Mouse (Mus musculus) MN1 (cell line): ENCODE measurements around the gene Adcy9.

Experiments
- DNase-seq: peaks from one replicate; pipeline ENCODE4 v3.0.0-alpha.2; 2016; ENCODE audit warnings: low spot score

Adcy9 gene

DNA sequence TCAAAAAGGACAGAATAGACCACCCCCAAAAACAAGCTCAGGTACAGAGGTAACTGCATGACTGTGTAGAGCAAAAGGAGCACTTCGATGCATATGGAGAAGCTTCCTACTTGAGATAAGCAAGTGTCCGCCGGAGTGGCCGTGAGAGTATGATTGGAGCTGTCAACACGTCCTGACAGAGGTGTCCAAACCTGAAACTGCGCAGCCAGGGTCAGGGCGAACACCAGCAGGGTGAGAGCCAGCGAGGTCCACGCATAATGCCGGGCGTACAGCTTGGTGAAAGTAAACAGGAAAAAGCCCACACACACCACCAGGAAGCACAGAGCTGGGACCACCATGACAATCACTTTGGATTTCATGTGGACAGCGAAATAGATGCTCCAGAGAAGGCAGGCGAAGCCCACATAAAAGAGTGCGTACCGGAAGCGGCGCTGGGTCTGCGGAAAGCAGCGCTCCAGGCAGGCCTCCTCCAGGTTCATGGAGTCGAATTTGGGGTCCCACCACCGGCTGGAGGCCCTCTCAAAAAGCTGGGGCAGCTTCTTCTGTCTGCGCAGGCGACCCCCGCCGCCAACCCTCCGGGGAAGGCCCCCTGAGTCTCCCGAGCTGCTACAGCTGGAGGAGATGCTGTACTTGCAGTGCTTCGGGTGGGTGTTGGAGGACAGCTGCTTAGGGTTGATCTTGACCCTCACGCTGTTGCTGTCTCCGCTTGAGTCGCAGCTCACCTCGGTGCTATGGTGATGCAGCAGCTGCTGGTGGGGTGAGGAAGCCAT lies 1.3 kb downstream of the Adcy9 start:
- no peak for DNase-seq

DNA sequence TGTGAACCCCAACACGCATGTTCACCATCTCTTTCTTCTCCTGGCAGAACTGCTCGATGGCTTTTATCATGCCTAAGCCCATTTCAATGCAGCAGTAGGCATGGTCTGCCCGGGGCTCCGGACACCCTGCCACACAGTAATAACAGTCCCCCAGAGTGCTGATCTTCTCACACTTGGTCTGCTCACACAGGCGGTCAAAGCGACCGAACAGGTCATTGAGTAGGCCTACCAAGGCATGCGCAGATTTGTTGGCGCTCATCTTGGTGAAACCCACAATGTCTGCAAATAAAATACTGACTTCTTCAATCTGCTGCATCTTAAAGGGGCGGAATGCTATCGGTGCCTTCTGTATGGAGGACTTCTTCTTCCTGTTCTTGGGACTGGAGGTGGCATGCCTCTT lies 2.2 kb downstream of the Adcy9 start:
- DNase-seq = no peak

DNA sequence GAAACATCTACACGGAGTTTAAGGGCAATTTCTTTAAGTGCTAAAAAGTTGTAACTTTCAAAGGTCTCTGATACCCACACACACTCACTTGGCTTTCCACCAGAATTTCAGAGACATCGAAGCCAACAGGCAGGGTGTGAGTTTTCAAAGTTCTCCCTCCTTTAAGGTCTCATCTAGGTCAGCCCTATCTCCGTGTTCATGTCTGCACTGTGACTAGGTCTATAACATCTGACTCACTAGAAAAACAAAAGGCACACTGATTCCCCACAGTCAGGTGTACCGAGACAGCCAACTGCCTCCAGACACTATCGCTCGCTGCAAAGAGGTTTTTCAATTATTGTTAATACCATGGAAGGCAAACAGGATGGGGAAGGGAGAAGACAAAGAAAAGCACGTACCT lies 2.8 kb downstream of the Adcy9 start:
- no peak for DNase-seq

DNA sequence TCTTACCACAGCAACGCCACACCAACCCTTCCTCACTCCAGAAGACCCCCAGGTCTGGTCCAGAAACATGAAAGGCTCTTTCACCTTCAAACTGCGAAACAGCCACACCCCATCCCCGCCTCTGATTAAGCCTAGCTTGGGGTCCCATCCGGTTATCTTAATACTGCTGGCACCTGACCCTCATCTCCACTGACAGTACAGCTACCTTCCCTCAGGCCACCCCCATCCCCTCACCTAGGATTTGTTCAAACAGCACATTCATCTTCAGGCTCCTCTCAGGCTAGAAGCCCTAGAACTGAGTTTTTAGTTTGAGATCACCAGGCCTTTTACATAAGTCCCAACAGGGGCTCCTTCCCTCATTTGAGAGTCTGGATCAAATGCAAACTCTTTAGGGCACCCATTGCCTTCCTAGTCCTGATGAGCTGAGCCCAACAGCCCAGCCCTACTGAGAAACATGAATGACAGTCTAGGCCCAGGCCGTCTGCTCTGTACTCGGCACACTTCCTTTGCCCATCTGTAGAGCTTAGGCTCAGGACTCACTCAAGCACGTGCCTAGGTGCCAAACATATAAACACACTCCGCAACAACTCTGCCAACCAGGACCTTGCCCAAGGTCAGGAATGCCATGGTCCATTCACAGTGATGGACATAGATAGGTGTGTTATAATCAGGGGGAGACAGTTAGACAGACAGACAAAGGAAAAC lies 5.3 kb downstream of the Adcy9 start:
- no peak for DNase-seq

DNA sequence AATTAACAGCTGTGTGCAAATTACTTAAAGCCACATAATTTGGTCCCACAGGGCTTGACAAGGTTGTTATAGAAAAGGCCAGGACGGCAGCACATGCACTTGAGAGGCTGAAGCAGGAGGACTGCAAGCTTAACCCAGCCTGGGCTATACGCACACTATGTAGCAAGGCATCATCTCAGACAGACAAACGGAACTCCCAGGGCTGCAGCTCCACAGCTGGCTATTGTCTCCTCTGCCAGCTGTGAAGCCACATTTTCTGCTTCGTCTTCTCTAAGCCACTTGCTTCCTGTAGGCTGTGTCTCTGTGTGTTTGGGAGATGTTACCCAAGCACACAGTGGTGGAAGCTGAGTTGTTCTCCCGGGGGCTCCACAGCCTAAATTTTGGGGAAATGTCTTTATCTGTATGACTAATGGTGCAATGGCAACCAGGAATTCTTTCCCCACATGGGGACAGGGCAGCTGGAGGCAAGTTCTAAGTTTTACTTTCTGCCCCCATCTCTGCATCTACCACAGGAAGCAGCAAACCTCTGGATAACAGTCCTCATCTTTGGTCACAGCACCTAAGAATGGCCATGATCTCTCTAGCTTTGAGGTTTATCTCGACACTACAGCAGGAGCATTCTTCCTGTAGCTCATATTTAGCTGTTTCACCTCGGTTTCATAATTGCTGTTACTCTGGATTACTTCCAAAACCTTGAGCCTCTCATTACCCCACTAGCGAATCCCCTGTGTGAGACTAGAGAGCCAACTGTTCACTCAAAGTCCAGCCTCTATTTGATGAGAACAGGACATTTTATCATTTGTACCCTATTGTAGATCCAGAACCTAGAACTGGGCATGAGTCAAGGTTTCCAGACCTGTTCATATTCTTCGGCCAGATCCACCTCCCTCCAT lies 6.1 kb downstream of the Adcy9 start:
- no peak for DNase-seq

DNA sequence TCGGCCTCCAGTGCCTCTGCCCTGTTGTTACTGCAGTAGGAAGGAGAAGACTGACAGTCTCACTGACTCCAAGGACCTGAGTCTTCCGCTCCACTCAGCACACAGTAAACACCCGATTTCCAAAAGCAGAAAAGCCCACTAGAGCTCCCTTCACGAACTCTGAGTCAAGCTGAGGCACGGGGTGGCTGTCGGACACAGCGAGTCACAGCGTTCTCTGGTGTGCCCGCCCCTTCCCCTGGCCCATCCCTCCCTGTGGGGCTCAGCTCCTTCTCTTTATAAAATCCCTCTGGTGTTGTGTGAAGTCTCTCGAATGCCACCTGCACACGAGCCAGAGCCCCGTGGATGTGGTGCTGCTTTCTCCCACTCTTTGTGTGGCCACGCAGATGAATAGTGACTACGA lies 7.0 kb downstream of the Adcy9 start:
- no peak for DNase-seq

DNA sequence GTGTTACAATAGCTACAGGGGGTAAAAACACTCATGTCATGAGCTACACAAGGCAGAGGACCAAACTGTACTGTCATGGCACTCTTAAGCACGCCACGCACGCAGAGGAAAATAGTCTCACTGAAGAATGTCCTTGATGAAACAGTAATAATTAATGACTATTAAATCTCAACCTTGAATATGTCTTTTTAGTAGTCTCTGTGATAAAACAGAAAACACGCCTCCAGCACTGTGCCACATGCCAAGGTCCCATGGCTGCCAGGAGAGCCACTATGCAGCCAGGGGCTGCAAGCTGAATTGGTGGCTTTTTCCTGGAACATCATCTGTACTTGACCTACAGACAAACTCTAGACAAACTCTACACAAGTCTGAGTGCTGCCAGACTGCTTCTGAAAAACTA lies 8.0 kb downstream of the Adcy9 start:
- no peak for DNase-seq

DNA sequence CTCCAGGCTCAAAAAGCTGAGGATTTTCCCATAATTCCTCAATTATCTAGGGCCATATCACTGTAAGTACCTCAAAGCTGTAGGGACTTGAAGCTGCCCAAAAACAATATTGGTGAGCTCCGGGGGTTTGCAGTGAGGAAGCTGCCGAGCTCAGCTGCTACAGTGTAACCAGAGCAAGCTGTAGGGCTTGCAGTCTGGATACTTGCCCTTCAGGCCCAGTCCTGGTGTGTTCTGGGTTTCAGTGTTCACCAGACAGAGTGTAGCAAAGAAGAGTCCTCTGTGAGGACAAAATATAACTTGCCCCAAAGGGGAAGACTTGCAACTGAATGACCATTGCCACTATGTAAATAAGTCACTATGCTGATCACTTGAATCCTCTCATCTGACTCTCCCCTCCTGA lies 9.0 kb downstream of the Adcy9 start:
- no peak for DNase-seq

DNA sequence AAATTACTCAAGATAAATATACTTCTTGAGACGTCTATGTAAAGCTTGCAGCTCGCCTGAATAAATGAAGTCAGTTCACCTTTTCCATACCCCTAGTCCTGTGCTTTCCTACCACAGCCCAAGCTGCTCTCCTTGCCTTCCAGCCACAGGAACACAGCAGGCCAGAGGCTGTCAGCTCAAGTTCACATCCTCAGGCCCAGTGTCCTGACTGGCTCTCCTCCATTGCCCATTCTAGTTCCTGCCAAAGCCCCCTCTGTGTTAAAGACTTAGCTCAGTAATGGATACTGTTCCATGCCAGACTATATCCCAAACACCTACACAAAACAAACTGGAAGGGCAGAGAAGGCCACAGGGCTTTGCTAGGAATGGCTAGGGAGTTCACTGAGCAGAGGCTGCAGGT lies 12.8 kb downstream of the Adcy9 start:
- DNase-seq = no peak

DNA sequence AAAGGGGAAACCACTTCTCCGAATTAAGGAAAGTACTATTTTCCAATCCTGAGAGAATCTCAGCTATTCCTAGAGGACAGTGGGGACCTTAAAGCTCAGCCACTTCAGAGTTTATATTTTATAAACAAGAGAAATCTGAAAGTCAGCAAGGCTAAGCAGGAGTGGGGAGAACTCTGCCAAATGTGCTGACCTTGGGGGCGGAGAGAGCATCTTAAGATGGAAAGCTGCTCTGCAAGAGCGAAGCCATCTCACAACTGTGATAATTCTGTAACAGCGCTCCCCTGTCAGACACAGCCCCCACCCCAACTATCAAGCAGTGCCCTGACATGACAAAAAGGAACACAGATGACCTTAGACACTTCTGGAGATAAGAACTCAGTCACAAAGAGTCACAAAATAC lies 13.6 kb downstream of the Adcy9 start:
- no peak for DNase-seq

DNA sequence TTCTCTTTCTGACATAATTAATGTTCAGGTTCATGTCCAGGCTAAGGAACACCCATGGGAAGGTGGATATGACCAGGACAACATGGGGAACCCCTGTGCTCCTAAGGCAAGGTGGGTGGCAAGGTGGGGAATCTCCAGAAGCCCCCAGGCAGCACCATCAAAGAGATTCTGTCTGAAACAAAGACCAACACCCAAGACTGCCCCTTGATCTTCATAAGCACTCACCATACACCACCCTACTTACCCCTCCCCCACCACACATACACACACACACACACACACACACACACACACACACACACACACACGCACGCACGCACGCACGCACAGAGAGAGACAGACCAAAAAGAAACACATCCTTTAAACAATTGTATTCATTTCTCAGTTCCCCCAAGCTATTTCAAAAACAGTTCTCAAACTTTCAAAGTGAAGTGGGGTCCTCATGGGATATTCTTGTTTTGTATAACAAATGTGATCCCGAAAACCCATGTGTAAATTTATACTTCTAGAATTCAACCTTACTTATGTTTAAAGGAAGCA lies 14.2 kb downstream of the Adcy9 start:
- DNase-seq = no peak

DNA sequence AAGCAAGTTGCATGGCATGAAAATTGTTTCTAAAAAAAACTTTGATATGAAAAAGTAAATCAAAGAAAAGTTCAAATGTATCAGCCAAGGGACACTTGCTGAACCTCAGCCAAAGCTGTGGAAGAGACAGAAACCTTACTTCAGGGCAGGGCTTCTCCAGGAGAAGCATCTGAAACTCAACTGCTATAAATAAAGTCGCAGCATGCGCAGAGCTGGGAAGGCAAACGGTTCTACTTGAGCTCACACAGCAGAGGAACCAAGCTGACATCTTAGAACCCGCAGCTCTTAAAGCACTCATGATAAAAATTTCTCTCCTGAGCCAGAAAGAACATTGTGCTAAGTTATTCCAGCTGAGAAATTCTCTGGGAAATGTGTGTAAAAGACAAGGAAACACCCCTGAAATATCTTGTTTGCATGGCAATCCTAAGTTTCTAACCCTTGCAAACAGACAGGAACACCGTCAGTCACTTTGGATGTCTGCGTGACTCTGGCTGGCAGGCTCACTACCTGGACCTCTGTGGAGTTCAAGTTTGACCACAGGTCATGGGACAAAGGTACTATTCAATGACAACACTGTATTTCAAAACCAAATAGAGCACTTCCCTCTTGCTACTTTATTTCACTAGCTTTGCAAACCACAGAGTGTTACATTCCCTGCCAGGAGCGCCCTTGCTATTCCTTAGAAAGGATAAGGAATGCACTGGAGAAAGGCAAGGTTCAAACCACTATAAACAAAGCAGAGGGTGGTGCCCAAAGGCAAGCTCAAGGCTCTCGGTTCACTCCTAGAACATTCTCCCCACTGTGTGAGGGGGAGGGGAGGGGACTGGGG lies 15.2 kb downstream of the Adcy9 start:
- no peak for DNase-seq

DNA sequence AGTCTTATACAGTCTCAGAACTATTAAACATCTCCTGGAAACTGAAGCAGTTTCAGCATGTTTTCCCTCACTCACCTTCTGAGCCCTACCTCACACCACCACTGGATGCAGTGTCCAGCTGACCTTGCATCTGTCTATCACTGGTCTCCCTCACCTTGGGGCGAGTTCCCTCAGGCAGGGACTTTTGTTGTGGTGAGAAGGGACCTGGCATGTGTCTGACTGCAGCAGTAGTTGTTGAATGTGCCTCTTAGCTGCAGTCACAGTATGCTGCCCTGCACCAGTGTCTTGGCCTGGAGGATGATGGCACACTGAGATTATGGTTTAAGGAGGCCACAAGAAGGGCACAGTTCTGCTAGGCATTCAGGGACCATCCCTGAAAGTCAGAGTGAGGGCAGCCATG lies 19.2 kb downstream of the Adcy9 start:
- no peak for DNase-seq

DNA sequence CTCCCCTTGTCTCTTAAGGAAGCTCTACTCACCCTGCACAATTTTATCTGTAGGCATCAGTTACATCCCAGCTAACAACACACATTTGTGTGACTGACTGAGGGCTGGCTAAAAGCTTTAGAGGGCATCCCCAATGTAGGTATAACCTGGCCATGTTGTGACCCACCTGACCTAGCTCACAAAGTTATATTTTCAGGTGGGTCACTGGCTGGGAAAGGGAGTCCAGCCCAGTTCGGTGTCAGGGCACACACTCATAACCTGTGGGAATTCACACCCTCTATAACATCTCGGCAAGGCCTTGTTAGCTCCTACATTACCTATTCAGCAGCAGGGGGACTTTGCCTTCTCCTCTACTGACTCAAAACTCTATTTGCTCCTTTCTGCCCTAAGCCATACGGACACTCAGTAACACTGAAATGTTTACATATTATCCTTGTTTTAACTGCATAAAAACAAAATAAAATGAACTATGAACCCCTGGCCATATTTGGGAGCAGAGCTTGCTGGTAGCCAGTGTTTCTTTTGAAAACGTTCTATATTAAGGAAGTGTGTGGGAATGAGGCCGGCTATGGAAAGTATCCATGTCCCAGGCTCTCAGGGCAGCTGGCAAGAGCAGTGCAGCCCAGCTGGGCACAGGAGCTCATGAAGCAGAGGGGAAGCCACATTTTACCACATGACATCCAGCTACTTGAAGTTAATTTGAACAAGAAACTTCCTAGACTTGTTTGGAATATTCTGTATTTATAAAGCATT lies 20.7 kb downstream of the Adcy9 start:
- no peak for DNase-seq

DNA sequence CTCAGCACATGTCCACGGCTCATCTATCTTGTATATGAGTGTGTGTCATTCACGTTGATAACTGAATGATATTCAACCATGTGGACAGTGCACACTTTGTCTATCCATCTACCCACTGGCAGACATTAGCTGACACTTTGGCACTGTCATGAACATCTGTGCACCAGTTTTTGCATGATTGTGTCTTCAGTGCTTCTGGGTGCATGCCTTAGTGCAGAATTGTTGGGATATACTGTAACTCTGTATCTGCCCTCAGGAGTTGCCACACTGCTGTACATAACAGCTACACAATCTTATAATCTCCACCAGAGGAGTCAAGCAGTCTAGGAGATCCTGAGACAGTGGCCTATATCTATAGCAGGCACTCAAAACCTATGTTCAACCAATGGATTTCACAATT lies 21.5 kb downstream of the Adcy9 start:
- no peak for DNase-seq

DNA sequence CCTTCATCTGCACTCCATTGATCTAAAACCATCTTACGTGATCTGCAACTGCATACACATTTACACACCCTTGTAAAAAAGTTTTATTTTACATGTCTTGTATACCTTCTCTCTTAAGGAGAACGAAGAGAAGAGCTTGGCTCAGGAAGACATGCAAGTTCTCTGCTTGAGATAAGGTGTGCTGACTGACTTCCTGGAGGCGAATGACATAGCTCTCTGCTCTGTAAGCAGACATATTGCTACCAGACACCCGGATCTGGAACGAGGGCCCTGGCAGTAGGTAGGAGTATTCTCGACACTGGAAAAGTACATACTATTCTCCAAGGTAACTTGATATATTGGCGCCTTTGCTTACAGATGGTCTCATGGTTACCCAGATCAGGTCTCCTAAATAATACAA lies 22.7 kb downstream of the Adcy9 start:
- DNase-seq = no peak

DNA sequence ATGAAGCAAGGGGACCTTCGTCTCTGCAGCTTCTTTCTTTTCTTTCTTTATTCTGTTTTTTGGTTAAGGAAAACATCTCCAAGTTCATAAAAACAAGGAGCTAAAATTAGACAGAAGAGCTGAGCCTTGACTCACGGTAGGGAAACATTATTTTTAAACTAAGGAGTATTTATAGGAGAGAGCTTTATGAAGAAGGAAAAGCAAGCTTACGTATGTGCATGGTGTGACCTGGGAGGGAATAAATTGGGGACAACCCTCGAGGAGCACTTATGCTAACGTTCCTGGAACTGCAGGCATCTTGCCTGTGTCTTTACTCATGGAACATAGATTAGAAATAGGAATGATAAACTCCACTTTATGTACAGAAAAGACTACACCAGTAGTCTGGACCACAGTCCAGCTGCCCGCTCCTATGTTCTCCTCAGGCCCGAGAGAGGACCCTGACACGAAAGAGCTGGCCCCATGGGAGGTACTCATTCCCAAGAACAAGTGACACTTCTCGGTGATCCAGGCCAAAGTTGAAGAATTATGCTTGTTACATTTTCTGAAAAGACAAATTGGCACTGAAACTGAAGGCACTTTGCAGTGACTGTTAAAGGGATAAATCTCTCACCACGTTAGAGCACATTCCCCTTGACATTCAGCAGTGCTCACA lies 24.5 kb downstream of the Adcy9 start:
- DNase-seq = no peak

DNA sequence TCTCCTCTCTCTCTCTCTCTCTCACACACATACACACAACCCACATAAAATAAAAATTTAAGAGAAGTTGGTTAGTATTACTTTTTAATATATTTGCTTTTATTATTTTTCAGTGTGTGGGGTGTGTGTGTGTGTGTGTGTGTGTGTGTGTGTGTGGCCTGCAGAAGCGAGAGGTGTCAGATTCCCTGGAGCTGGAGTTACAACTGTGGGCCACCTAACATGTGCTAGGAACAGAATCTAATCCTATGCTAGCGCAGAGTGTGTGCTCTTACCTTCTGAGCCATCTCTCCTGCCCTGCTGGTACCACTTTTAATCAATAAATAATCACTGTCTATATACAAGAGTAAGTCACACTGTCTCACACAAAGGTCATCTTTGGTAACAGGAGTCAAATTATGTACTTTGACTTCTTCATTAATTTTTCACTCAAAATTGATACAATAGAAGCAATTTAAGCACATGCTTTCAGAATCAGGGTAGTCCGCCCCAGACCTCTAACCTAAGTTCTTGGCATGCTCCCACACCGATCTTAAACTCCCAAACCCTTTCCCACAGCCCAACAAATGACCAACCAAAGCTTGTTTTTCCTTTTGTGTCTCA lies 25.2 kb downstream of the Adcy9 start:
- DNase-seq = no peak

DNA sequence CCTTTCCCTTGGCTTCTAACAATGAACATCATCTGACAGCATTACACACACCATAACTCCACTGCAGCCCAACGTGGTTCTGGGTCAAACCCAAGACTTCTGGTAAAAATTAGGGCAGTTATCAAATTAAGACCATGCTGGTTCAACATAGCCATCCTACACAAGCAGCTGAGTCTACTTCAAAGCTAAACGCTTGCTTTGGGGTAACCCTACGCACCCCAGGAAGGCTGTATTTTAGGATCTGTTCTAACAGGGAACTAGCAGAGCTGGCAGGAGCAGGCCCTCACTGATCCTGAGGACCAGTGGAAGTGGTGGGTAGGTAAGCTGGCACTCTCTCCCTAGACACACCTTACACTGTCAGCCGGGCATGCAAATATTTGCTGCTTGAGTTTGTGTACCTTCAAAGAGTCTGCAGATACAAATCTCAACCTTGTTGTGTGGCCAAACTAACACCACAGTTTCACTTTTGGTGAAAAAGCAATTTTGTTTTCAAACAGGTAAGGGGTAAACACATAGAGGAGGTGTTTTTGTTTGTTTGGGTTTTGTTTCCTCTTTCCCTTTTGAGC lies 36.7 kb downstream of the Adcy9 start:
- no peak for DNase-seq

DNA sequence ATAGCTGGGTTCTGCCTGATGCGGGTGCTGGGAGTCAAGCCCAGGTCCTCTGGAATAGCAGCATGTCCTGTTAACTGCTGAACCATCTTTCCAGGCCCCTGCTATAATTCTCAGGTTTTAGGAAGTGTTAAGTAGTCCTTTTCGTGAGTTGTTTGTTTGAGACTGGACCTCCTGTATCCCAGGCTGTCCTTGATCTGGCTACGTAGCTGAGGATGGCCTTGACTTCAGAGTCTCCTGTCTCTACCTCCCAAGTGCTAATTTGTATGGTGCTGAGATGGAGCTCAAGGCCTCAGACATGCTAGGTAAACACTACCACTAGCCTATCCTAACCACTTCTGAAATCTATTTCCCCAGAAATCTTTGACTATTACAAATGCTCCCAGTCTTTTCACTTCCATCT lies 37.9 kb downstream of the Adcy9 start:
- no peak for DNase-seq
